Mouse (Mus musculus) forebrain, embryonic 16.5 days (tissue): ENCODE results near the gene Cd300ld2. TPM values are rescaled to one million over a fixed set of nuclear protein-coding genes. Genes with fewer than 3 reads are reported as not detected.

Experiments
- polyA plus RNA-seq: library from polyadenylated mRNA; unstranded; fragments of >200 nt; fragmentation: Nextera tagmentation; extraction: Ambion mirVana; gene quantifications from 2 replicates; pipeline ENCODE4 v1.2.1, GENCODE M21; 2015

The Cd300ld2 gene
- polyA plus RNA-seq, 1 experiment from 2014 or later, result not detected

Other genes with a start within 250 kb of the Cd300ld2 start
- gene Btbd17, start 220.2 kb downstream of the Cd300ld2 start, polyA plus RNA-seq, result 18.5 and 19.4 TPM in 2 replicates
- not detected in 2 replicates for gene Gpr142, start 217.3 kb downstream of the Cd300ld2 start, polyA plus RNA-seq
- 6.1 and 7.0 TPM in 2 replicates for gene Gprc5c, start 165.0 kb downstream of the Cd300ld2 start, polyA plus RNA-seq
- gene Cd300a, start 126.2 kb downstream of the Cd300ld2 start, polyA plus RNA-seq, result 0.94 and 0.95 TPM in 2 replicates
- gene Cd300lb, start 81.8 kb downstream of the Cd300ld2 start, polyA plus RNA-seq, result 0.08 TPM in 1 of 2 replicates, not detected in the other
- not detected in 2 replicates for gene Cd300c, start 47.0 kb downstream of the Cd300ld2 start, polyA plus RNA-seq
- not detected in 2 replicates for gene Cd300ld, start 26.3 kb downstream of the Cd300ld2 start, polyA plus RNA-seq
- gene Cd300c2, start 14.3 kb downstream of the Cd300ld2 start, polyA plus RNA-seq, result 0.61 and 1.4 TPM in 2 replicates
- gene Cd300ld4, start 10.8 kb upstream of the Cd300ld2 start, polyA plus RNA-seq, result not detected in 2 replicates
- not detected in 2 replicates for gene Cd300ld5, start 21.6 kb upstream of the Cd300ld2 start, polyA plus RNA-seq
- not detected in 2 replicates for gene Cd300ld3, start 32.2 kb upstream of the Cd300ld2 start, polyA plus RNA-seq
- gene Cd300e, start 46.0 kb upstream of the Cd300ld2 start, polyA plus RNA-seq, result not detected in 2 replicates
- gene Rab37, start 75.2 kb upstream of the Cd300ld2 start, polyA plus RNA-seq, result 0.85 and 1.1 TPM in 2 replicates
- 0.27 TPM in 1 of 2 replicates, not detected in the other for gene Cd300lf, start 117.8 kb upstream of the Cd300ld2 start, polyA plus RNA-seq
- 49.9 and 57.3 TPM in 2 replicates for gene Slc9a3r1, start 147.1 kb upstream of the Cd300ld2 start, polyA plus RNA-seq
- gene Tmem104, start 171.3 kb upstream of the Cd300ld2 start, polyA plus RNA-seq, result 11.0 and 11.2 TPM in 2 replicates
- gene Nat9, start 171.7 kb upstream of the Cd300ld2 start, polyA plus RNA-seq, result 20.6 and 24.2 TPM in 2 replicates